Mouse (Mus musculus): Measurements from ENCODE around the gene Spata3. TPM values are rescaled to one million over a fixed set of nuclear protein-coding genes. Genes with fewer than 3 reads are reported as not detected.

Spata3 gene
- polyA plus RNA-seq, 1 experiment from 2014 or later, result not detected

DNA sequence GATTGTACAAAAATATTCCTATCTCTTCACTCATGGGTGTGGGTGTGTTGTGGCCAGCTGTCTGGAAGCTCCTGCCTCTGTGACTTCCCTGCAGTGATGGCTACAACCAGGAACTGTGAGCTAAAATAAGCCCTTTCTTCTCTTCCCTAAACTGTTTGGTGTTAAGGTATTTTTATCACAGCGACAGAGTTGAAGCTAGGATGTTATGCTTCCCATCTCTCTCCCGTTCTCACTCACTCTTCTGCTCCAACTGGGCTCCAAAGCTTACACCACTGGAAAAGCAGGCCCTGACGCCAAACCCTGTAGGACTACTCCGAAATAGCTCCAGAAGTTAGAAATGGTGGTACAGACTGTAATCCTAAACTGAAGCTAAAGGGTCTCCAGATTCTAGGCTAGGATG, 28.4 kb downstream of the Spata3 start:
- WGBS, result 54% methylated on average over 4 of the region's 4 CpGs
- Histone ChIP-seq H3K27ac (replicated peaks; ENCODE audit: low read depth, low read length) (no peak overlapping the region), H3K4me1 (ENCODE audit: control insufficient read depth, insufficient read depth, low read length) (peaks cover 5% of the 10 kb centered on the region; the same call in 1 of the 2 replicates), H3K9ac (ENCODE audit: low read length) (no peak overlapping the region), H3K4me3 (ENCODE audit: low read depth, low read length) (no peak overlapping the region), H3K36me3 (ENCODE audit: control insufficient read depth, insufficient read depth, low read length) (no peaks in the 10 kb centered on the region), H3K4me2 (ENCODE audit: low read depth, severe bottlenecking) (no peak overlapping the region), H3K27me3 (ENCODE audit: control insufficient read depth, insufficient read depth, low read length) (peaks cover 37% of the 10 kb centered on the region), H3K9me3 (ENCODE audit: control insufficient read depth, low read length) (no peaks in the 10 kb centered on the region)
- no peak for DNase-seq (ENCODE audit: low spot score)
- ATAC-seq (ENCODE audit: insufficient number of reproducible peaks, low FRiP score, low TSS enrichment, low read depth), result no peak

DNA sequence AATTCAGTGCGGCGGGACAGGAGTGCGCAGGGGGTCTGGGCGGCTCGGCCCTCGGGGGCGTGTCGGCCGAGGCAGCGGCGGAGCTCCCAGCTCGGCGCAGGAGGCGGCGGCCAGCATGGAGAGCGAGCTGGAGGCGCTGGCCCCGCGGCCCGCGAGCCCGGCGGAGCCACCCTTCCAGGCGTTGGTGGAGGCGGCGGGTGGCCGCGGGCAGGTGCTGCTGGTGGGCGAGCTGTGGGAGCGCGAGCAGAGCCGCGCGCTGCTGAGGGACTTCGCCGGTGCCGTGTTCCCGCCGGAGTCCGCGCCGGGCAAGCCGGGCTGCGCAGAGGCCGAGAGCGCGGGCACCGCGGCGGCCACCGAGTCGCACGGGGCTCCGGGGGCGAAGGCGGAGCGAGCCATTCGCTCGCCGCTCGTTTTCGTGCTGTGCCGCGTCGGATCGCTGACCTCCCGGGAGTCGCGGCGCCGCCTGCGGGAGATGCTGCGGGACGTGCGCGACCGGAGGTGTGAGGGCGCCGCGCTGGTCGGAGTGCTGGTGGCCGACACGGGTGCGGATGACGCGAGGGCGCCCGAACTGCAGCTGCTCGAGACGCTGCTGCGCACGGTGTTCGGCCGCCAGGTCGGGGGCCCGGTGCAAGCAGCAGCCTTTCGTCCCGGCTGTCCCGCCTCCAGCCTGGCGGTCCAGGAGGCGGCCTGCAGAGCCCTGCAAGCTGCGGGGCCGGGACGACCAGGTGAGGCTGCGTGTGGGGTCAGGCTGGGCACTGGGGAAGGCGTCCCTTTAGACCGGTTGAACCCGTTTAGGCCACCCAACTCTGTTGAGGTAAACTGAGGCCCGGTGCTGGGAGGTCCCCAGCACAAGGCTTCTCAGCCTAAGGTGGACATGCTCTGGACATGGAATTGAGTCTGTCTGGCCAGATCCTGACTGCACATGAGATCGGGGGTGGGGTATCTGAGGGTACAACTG, 29.5 kb downstream of the Spata3 start, which contains the start of gene 2810459M11Rik:
Gene 2810459M11Rik (plus strand): TSS at position 16 of the 958 bp plus-strand sequence.
- under 1% methylated on average over 101 of the region's 110 CpGs for WGBS

DNA sequence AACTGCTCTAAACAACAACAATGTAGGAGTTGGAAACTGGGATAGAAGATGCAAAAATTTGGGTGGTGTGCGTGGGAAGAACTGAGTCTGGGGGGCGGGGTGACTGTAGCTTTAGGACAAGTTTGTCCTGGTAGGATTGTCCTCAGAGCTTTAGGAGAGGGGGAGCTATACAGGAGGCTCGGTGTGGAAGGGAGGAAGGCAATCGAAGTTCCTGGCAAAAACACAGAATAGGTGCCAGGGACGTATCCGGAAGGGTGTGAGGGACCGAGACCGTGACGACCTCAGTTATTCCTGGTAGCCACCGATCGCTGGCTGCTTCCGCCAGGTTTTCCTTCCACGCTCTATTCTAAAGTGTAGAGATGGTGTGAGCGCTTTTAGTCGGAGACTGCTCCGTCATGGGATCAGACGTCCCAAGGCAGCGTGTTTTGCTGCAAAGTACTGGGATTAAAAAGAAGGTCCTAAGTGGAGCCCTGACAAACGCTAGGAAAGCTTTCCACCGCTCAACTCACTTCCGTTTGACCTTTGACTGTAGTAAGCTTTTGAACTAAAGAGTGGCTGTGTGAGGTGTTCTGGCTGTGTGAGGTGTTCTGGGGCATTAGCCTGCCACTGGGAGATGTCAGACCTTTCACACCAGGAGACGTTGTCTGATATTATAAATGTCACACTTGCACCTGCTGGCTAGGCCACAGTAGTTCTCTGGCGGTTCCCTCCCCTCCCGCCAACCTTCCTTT, 30.4 kb downstream of the Spata3 start:
- Histone ChIP-seq H3K4me2 (ENCODE audit: low read depth, severe bottlenecking) (peak overlapping the region; percentile 97), H3K9me3 (ENCODE audit: control insufficient read depth, low read length) (no peaks in the 10 kb centered on the region), H3K27ac (replicated peaks; ENCODE audit: low read depth, low read length) (no peak overlapping the region), H3K4me3 (ENCODE audit: low read depth, low read length) (no peak overlapping the region; the same call in 1 of the 2 replicates), H3K36me3 (ENCODE audit: control insufficient read depth, insufficient read depth, low read length) (no peaks in the 10 kb centered on the region), H3K9ac (ENCODE audit: low read length) (no peak overlapping the region), H3K4me1 (ENCODE audit: control insufficient read depth, insufficient read depth, low read length) (peaks cover 5% of the 10 kb centered on the region; the same call in 1 of the 2 replicates), H3K27me3 (ENCODE audit: control insufficient read depth, insufficient read depth, low read length) (peaks cover 37% of the 10 kb centered on the region)
- WGBS, result 5% methylated on average over 24 of the region's 24 CpGs
- peak; percentile 31 for DNase-seq (ENCODE audit: low spot score)
- ATAC-seq (ENCODE audit: insufficient number of reproducible peaks, low FRiP score, low TSS enrichment, low read depth), result no peak

More for the DNA sequence above, 29.5 kb downstream of the Spata3 start, which contains the start of gene 2810459M11Rik:
- Histone ChIP-seq H3K27ac (replicated peaks; ENCODE audit: low read depth, low read length) (no peak within 1 kb of the TSS), H3K27me3 (ENCODE audit: control insufficient read depth, insufficient read depth, low read length) (peaks cover 37% of the 10 kb centered on the region), H3K9ac (ENCODE audit: low read length) (peak within 1 kb of the TSS; percentile 52), H3K4me3 (ENCODE audit: low read depth, low read length) (peak within 1 kb of the TSS; percentile 47), H3K4me2 (ENCODE audit: low read depth, severe bottlenecking) (peak within 1 kb of the TSS; percentile 97), H3K36me3 (ENCODE audit: control insufficient read depth, insufficient read depth, low read length) (no peaks in the 10 kb centered on the region), H3K9me3 (ENCODE audit: control insufficient read depth, low read length) (no peaks in the 10 kb centered on the region), H3K4me1 (ENCODE audit: control insufficient read depth, insufficient read depth, low read length) (peaks cover 5% of the 10 kb centered on the region; the same call in 1 of the 2 replicates)
- peak; percentile 77 for ATAC-seq (ENCODE audit: insufficient number of reproducible peaks, low FRiP score, low TSS enrichment, low read depth)
- peak; percentile 66 for DNase-seq (ENCODE audit: low spot score)

DNA sequence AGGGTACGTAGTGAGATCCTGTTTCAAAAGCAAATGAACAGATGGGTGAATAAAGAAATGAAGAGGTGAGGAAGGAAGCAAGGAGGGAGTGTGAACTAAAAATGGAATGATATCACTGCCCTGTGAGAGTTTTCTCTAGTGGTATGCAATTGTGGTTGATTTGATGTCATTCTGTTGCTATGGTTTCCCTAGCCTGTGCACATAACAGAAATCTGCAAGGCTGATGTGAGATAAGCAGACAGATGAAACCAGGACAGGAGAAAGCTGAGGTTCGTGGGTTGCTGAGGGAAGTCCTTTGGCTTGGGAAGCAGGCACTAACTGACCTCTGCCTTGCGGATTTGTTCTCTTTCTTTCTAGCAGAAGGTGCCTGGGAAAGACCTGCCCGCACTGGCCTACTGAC, 31.6 kb downstream of the Spata3 start:
- 82% methylated on average over 4 of the region's 4 CpGs for WGBS

DNA sequence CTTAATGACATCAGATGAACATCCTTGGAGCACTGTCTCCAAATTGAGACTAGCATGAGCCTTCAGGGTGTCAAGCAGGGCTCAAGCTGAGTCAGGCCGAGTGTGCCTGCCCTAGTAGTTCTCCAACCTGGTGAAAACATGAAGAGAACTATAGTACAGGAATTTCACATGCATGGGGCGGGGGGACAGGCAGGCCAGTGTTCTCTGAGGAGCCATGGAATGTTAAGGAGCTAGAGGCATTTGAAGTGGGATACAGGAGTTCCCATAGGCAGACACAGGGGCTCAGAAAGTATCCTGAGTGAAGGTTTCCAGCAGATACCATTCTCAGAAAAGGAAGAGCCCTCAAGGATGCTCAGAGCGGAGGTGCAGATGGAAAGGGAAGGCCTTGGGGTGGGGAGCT, 32.1 kb downstream of the Spata3 start:
- no peaks in the 10 kb centered on the region for H3K36me3 ChIP-seq (ENCODE audit: control insufficient read depth, insufficient read depth, low read length)
- no peak overlapping the region for H3K9ac ChIP-seq (ENCODE audit: low read length)
- DNase-seq (ENCODE audit: low spot score) (no peak), ATAC-seq (ENCODE audit: insufficient number of reproducible peaks, low FRiP score, low TSS enrichment, low read depth) (no peak)
- no peak overlapping the region for H3K4me2 ChIP-seq (ENCODE audit: low read depth, severe bottlenecking)
- WGBS, result 77% methylated on average over 3 of the region's 3 CpGs
- no peak overlapping the region for H3K4me3 ChIP-seq (ENCODE audit: low read depth, low read length)
- H3K27me3 ChIP-seq (ENCODE audit: control insufficient read depth, insufficient read depth, low read length), result peaks cover 37% of the 10 kb centered on the region
- H3K27ac ChIP-seq (replicated peaks; ENCODE audit: low read depth, low read length), result no peak overlapping the region
- no peaks in the 10 kb centered on the region for H3K9me3 ChIP-seq (ENCODE audit: control insufficient read depth, low read length)
- peaks cover 5% of the 10 kb centered on the region; the same call in 1 of the 2 replicates for H3K4me1 ChIP-seq (ENCODE audit: control insufficient read depth, insufficient read depth, low read length)

More for the DNA sequence above, 31.6 kb downstream of the Spata3 start:
- no peak overlapping the region for H3K4me3 ChIP-seq (ENCODE audit: low read depth, low read length)
- no peak for DNase-seq (ENCODE audit: low spot score)
- ATAC-seq (ENCODE audit: insufficient number of reproducible peaks, low FRiP score, low TSS enrichment, low read depth), result no peak
- H3K36me3 ChIP-seq (ENCODE audit: control insufficient read depth, insufficient read depth, low read length), result no peaks in the 10 kb centered on the region
- no peak overlapping the region for H3K4me2 ChIP-seq (ENCODE audit: low read depth, severe bottlenecking)
- no peaks in the 10 kb centered on the region for H3K9me3 ChIP-seq (ENCODE audit: control insufficient read depth, low read length)
- H3K9ac ChIP-seq (ENCODE audit: low read length), result no peak overlapping the region
- H3K27ac ChIP-seq (replicated peaks; ENCODE audit: low read depth, low read length), result no peak overlapping the region
- H3K4me1 ChIP-seq (ENCODE audit: control insufficient read depth, insufficient read depth, low read length), result peaks cover 5% of the 10 kb centered on the region; the same call in 1 of the 2 replicates
- H3K27me3 ChIP-seq (ENCODE audit: control insufficient read depth, insufficient read depth, low read length), result peaks cover 37% of the 10 kb centered on the region

DNA sequence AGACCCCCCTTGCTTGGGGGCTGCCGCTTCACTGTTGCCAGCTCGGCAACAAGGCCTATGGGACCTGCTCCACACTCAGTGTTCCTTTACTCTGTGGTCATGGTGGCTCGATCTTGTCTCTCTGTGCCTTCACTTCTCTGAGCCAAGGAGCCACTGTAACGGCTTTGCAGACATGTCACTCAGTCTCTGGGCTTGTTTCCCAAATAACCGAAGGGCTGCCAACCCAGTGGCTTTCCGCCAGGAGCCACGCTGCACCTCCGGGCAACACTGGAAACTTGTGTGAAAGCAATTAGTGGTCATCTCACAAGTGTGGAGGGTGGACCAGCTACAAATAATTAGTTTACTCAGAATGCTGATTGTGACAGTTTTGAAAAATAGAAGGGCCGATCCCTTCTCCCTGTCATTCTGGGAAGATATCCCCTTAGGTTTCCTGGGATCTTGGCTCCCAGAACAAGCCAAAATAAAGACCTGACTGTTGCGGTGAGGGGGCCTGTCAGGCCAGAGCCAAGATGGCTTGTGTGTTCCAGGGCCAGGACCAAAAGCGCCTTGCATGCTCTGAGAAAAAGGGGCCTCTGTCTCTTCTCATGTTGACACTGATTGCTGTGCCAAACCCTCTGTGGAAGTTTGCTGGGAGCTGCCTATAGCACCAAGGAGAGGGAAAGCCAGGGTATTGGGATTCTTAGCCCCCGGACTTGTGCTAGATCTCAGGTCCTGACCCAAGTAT, 36.7 kb downstream of the Spata3 start:
- Histone ChIP-seq H3K27me3 (ENCODE audit: control insufficient read depth, insufficient read depth, low read length) (no peaks in the 10 kb centered on the region; the same call in 1 of the 2 replicates), H3K4me2 (ENCODE audit: low read depth, severe bottlenecking) (no peak overlapping the region), H3K27ac (replicated peaks; ENCODE audit: low read depth, low read length) (no peak overlapping the region), H3K4me1 (ENCODE audit: control insufficient read depth, insufficient read depth, low read length) (no peaks in the 10 kb centered on the region), H3K36me3 (ENCODE audit: control insufficient read depth, insufficient read depth, low read length) (no peaks in the 10 kb centered on the region), H3K9ac (ENCODE audit: low read length) (no peak overlapping the region), H3K9me3 (ENCODE audit: control insufficient read depth, low read length) (no peaks in the 10 kb centered on the region), H3K4me3 (ENCODE audit: low read depth, low read length) (no peak overlapping the region)
- no peak for DNase-seq (ENCODE audit: low spot score)
- no peak for ATAC-seq (ENCODE audit: insufficient number of reproducible peaks, low FRiP score, low TSS enrichment, low read depth)
- 87% methylated on average over 12 of the region's 12 CpGs for WGBS

DNA sequence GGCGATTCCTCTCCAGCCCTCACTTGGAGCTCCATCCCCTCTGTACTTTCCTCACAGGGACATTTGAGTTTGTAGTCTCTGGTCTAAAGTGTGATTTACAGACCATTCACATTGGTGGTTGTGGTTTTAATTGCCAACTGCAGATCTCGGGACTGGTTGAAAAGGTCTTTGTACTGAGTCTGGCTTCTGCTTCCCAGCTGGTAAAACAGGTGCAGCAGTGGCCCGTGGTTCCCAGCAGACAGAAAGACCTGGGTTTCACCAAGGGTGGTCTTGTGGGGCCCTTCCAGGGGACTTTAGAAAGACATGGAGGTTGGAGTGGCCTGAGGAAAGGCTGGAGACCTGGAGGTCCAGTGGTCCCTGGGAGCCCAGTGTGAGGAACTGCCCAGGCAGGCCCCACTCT, 38.3 kb downstream of the Spata3 start:
- H3K9ac ChIP-seq (ENCODE audit: low read length), result no peak overlapping the region
- DNase-seq (ENCODE audit: low spot score), result no peak
- H3K9me3 ChIP-seq (ENCODE audit: control insufficient read depth, low read length), result no peaks in the 10 kb centered on the region
- no peaks in the 10 kb centered on the region for H3K4me1 ChIP-seq (ENCODE audit: control insufficient read depth, insufficient read depth, low read length)
- no peak overlapping the region for H3K4me3 ChIP-seq (ENCODE audit: low read depth, low read length)
- ATAC-seq (ENCODE audit: insufficient number of reproducible peaks, low FRiP score, low TSS enrichment, low read depth), result no peak
- no peaks in the 10 kb centered on the region for H3K27me3 ChIP-seq (ENCODE audit: control insufficient read depth, insufficient read depth, low read length)
- H3K36me3 ChIP-seq (ENCODE audit: control insufficient read depth, insufficient read depth, low read length), result no peaks in the 10 kb centered on the region
- no peak overlapping the region for H3K4me2 ChIP-seq (ENCODE audit: low read depth, severe bottlenecking)
- no peak overlapping the region for H3K27ac ChIP-seq (replicated peaks; ENCODE audit: low read depth, low read length)
- WGBS, result 31% methylated on average over 3 of the region's 3 CpGs

DNA sequence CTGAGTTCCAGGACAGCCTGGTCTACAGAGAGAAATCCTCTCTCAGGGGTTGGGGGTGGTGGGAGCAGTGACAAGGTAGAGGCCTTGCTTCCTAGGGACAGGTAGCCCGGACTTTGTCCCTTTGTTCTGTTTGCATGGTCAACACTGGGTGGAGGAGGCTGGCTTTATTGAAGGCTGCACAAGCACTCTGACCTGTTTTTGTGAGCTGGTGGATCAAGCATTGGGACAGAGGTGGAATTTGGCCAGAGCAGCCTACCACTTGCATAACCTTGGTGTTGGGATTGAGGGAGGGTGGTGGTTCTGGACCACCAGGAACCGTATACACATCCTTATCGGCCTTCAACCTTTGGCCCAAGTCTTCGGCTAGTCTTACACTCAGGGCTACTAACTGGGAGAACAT, 39.7 kb downstream of the Spata3 start:
- Histone ChIP-seq H3K27me3 (ENCODE audit: control insufficient read depth, insufficient read depth, low read length) (no peaks in the 10 kb centered on the region), H3K4me3 (ENCODE audit: low read depth, low read length) (no peak overlapping the region), H3K27ac (replicated peaks; ENCODE audit: low read depth, low read length) (no peak overlapping the region), H3K36me3 (ENCODE audit: control insufficient read depth, insufficient read depth, low read length) (no peaks in the 10 kb centered on the region), H3K9me3 (ENCODE audit: control insufficient read depth, low read length) (no peaks in the 10 kb centered on the region), H3K4me2 (ENCODE audit: low read depth, severe bottlenecking) (no peak overlapping the region), H3K9ac (ENCODE audit: low read length) (no peak overlapping the region), H3K4me1 (ENCODE audit: control insufficient read depth, insufficient read depth, low read length) (no peaks in the 10 kb centered on the region)
- ATAC-seq (ENCODE audit: insufficient number of reproducible peaks, low FRiP score, low TSS enrichment, low read depth), result no peak
- WGBS, result 92% methylated on average over 4 of the region's 4 CpGs
- DNase-seq (ENCODE audit: low spot score), result no peak

Data from limb, embryonic 11.5 days (tissue).